Mouse (Mus musculus) heart, postnatal 14 days (tissue): ENCODE results near the gene Prrx2. TPM values are rescaled to one million over a fixed set of nuclear protein-coding genes. Genes with fewer than 3 reads are reported as not detected.
A peak's percentile ranks its signal among the peaks of the same experiment; 100 is the strongest.

Source experiments
- DNase-seq, 2 experiments: peaks; one replicate each; pipeline ENCODE4 v3.0.0; 2021 to 2022
- intact Hi-C: fragments of 180-260 bp; cut with DNase I; formaldehyde crosslinking; loops from one replicate; pipeline ENCODE4 v1.15.1; 2025
- total RNA-seq, 2 experiments: library from RNA; stranded (reverse); gene quantifications; 2 replicates each; pipeline ENCODE4 v1.2.3; 2021

Prrx2 gene
- total RNA-seq, 2 experiments from 2014 or later: 0.80 to 1.2 TPM

GRCm38 (mm10) chr2:30819873-30820272 is 14.9 kb upstream of the Prrx2 start:
- no peak for DNase-seq

DNA sequence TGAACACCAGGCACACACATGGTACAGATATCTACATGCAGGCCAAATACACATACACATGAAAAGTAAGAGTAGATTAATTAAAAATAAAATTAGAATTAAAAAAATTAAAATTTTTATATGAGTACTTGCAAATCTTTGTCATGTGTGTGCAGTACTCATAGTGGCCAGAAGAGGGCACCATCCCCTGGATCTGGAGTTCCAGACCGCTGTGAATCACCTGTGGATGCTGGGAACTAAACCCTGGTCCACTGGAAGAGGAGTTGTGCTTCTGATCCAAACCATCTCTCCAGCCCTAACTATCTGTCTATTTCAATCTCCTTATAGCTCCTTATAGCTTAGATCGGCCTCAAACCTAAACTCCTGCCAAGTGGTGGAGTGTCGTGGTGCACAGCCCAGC is 13.7 kb upstream of the Prrx2 start:
- intact Hi-C loops: no loop called here
- no peak for DNase-seq

More at GRCm38 (mm10) chr2:30819873-30820272, 14.9 kb upstream of the Prrx2 start:
- intact Hi-C loops: no loop called here

DNA sequence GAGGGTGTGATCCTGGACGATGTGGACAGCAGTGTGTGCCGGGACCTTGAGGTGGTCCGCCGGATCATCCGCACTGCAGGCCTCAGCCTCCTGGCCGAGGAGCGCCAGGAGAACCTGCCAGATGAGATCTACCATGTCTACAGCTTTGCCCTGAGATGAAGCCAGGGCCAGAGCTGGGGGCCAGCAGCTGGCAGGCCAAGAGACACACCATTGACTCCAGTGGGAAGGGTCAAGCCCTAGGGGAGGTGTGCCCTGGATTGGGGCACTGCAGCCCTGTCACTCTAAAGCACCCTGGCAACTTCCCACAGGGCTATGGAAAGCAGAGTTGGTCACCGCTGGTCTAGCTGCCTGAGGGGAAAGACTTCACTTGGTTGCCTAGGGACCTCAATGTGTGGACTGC is 12.3 kb upstream of the Prrx2 start:
- DNase-seq: no peak
- intact Hi-C loops: no loop called here

DNA sequence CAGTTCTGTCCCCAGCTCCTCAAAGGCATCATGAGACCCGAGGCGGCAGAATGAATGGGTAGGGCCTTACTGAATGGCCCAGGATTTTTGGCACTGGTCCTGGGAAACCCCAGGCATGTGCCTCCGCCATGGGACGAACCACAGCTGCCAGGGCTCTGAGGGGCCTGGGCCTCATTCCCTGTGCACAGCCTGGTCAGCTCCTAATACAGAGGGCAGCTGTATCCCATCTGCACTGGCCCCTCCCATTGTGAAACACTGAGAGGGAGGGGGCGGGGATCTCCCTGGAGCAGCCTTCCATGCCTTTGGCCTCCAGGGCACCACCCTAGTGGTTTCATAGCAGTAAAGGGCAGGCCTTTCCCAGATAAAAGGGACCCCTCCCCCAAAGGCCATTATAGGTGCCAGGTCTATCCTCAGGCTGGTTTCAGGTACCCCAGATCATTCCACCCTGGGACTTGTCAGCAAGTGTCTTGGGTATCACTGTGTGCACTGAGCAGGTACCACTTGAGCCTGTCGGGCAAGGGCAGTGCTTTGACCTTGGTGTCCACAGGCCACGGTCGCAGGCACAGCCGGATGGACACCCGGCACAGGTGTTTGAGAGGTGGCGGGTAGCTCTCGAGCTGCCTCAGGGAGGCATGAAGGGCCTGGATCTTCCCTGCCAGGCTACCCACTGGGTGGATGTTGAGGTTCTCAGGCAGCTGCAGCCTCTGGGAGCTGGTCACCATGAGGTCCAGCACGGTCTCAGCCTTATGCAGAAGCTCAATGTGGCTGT is 11.2 kb upstream of the Prrx2 start:
- intact Hi-C loops: no loop called here
- peak; percentile 47 to 72 for DNase-seq

DNA sequence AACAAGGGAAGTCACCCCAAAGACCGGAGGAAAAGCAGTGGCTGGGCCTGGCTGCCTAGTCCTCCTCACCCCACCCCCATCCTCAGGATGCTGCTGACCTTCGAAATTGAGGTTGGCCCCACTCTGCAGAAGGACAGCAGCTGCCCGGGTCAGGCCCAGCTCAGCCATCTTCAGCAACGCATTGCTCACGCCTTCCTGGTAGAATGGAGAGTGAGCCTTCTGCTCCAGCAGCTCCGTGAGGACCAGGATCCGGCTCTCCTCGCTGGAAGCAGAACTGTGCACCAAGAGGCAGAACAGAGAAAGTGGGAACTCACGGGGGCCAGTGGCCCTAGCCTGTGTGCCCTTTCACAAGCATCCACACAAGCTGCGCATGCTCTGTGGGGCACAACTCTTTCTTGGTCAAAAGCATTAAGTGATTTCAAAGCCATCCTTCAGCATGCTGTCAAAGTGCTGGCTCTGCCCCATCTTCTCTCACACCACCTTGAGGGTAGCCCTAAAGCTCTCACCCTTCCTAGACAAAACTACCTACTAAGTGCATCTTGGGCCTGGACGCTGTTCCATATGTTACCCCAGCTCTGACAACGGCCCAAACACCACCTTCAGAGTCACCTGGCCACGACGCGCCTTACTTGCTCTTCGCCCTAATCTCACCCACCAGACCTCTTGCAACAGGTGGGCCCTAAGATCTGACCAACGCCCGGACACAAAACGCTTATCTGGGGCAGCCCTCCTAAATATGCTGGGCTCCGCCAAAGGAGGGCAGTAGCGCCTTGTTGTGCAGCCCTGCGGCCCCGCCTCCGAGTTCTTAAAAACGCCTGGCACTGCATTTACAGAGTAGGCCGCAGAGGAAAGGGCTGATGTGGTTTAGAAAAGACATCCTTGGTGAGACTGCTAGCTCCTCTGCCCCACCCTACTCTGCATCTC is 7.7 kb upstream of the Prrx2 start:
- intact Hi-C loops: loop anchor here (2.0 kb wide), 1 partner anchor 18 kb away; no protein-coding TSS in a partner anchor
- DNase-seq: peak; percentile 29 to 42

GRCm38 (mm10) chr2:30827749-30828475 is 6.9 kb upstream of the Prrx2 start:
- DNase-seq: peak; percentile 96 to 99
- intact Hi-C loops: loop anchor here (2.0 kb wide), 1 partner anchor 19 kb away; no protein-coding TSS in a partner anchor

GRCm38 (mm10) chr2:30829315-30829714 is 5.5 kb upstream of the Prrx2 start:
- intact Hi-C loops: no loop called here
- DNase-seq: peak; percentile 26 to 44

DNA sequence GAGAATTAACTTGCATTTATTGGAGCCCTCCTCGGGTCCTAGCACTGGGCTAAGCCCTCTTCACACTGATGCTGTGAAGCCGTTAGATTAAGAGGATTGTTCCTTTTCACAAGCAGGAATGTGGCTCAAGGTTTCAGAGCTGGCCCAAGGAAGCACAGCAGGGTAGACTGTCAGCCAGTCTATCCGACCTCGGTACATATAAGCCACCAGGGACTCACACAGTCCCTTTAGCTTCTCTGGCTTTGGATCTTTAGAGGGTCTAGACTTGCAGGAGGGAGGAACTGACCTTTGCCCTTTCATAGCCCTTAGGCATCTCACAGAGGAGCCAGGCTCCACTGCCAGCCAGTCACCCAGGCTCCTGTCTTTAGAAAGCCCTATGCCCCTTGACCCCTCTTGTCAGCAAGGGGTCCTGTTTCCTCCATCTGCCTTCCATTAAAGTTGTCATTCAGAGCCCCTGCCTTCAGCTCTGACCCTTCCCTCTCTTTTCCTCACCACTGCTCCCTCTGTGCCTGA is 4.4 kb upstream of the Prrx2 start, which contains the start of gene Asb6:
Gene Asb6, minus strand, starts transcription at position 51 of the 513 bp plus-strand sequence.
- DNase-seq: no peak
- intact Hi-C loops: loop anchor here (5.0 kb wide), 1 partner anchor 102 kb away; no protein-coding TSS in a partner anchor

DNA sequence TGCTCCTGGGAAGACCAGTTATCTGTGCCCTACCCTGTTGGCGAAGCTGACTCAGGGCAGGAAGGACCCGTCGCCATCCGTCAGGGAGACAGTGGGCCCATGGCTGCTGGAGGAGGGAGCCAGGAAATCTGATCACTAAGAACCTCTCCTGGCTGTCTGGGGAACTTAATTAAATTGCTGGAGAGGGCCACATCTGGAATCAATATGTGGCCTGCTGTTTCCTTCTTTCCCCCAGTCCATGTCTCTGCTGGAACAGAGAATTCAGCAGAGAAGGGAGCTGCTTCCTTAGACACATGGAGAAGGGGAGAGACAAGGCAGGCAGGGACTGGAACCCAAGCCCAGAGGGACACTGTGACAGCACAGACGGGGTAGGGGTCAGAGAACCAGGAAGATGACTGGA is 1.1 kb upstream of the Prrx2 start:
- intact Hi-C loops: loop anchor here (5.0 kb wide), 1 partner anchor 99 kb away; no protein-coding TSS in a partner anchor
- no peak for DNase-seq

GRCm38 (mm10) chr2:30836238-30836990 is 1.6 kb downstream of the Prrx2 start:
- no peak for DNase-seq

GRCm38 (mm10) chr2:30842615-30843014 is 7.8 kb downstream of the Prrx2 start:
- intact Hi-C loops: no loop called here
- no peak for DNase-seq

More at GRCm38 (mm10) chr2:30836238-30836990, 1.6 kb downstream of the Prrx2 start:
- intact Hi-C loops: no loop called here

- peak; percentile 47 to 52 for DNase-seq
- intact Hi-C loops: no loop called here
Measured at GRCm38 (mm10) chr2:30845152-30846070, 10.6 kb downstream of the Prrx2 start.

GRCm38 (mm10) chr2:30846236-30846635 is 11.5 kb downstream of the Prrx2 start:
- no peak for DNase-seq
- intact Hi-C loops: no loop called here

DNA sequence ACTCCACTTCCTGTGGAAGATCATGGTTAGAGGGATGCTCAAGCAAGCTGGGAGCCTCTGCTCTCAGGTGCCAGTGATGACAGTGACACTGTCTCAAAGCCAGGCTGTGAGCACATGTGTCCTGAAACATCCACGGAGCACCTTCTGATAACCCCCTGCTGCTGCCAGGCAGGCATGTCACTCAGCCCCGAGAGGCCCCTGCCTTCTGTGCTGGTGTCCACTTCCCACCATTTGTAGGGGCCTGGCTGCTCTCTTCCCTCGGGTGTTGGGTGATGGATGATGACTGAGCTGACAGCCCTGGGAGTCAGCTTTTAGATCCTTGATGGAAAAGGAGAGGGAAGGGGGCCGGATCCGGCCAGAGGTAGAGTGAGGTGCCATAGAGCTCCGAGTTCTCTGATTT is 12.0 kb downstream of the Prrx2 start:
- intact Hi-C loops: no loop called here
- no peak for DNase-seq

- no peak for DNase-seq
- intact Hi-C loops: no loop called here
Measured at GRCm38 (mm10) chr2:30848184-30848583, 13.4 kb downstream of the Prrx2 start.

- intact Hi-C loops: no loop called here
- DNase-seq: no peak
Measured at GRCm38 (mm10) chr2:30850581-30850980, 15.8 kb downstream of the Prrx2 start.

DNA sequence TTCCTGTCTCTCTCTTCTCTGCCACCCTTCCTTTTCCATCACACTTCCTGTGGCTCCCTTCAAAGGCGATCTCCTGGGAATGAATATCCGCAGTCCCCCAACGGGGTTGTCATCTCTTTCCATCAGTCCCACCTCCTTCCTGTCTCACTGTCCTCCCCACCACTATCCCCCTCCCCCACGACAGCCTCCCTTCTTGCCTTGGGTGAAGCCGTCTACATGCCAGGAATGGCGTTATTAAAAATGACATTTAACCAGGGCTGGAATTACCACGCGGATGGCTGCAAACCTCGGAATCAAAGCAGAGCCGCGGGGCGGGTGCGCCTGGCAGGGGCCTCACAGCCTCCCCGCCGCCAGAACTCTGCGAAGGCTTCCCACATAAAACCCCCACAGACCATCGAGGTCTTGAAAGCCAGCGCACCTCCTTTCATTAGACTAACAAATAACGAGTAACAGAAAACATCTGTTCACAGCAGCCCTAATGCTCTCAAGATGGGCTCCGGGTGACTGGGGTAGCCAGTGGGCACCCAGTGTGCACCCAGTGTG is 18.1 kb downstream of the Prrx2 start:
- peak in 1 of 2 experiments; percentile 13 for DNase-seq
- intact Hi-C loops: no loop called here

DNA sequence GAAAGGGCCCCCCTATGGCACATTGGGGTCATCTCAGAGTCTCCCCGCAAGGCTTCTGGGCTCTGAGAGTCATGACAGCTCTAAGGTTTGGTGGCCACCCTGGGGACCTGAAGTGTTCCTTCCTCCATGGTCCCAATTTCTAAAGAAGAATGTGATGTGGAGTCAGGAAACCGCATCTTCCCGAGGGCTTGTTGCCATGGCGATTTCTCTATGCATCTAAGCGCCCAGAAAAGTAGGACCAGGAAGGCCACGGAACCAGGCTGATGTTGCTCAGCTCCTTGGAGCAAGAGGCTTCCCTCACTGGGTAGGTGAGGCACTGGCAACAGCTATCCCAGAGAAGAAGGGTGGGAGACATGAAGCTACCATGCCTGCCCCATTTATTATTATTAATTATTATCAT is 22.3 kb downstream of the Prrx2 start:
- no peak for DNase-seq
- intact Hi-C loops: no loop called here
